Mouse (Mus musculus): Measurements from ENCODE around the gene Prr36.

DNA sequence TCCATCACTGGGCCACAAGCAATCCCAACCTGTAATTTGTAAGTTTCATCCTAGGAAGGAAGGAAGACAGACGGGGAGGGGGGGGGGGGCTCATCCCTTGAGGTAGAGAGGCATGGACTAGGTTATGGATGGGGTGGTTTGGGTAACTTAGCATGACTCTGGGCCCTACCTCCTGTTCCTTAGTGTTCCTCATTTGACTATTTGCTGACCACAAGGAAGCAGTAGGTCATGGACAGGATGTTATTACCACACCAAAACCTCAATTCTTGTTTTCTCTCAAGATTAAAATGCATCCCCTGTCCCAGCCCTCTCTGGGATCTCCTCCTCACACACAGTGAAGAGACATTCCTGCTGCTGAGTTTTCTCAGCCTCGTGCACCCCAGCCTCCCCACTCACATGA, 15.9 kb downstream of the Prr36 start:
- TF ChIP-seq CTCF (IDR thresholded peaks at IDR 0.05; ENCODE audit: low read depth, low read length) (no peak), GATA1 (IDR thresholded peaks at IDR 0.05; ENCODE audit: borderline replicate concordance, low read length) (no peak), POLR2AphosphoS5 (IDR thresholded peaks at IDR 0.05; ENCODE audit: insufficient replicate concordance, low read depth, low read length) (no peak)

All from G1E (cell line).